Mouse (Mus musculus): ENCODE results near the gene Ehmt2.
"Not testable (repeated sequence)": the region's sequence is repeated elsewhere in the genome, so short reads cannot be mapped to it uniquely, and the experiment has no call there.

The Ehmt2 gene

GRCm38 (mm10) chr17:34953258-34953657 lies 55.0 kb downstream of the Ehmt2 start:
- no peak for DNase-seq (ENCODE audit: low read depth, low spot score)

DNA sequence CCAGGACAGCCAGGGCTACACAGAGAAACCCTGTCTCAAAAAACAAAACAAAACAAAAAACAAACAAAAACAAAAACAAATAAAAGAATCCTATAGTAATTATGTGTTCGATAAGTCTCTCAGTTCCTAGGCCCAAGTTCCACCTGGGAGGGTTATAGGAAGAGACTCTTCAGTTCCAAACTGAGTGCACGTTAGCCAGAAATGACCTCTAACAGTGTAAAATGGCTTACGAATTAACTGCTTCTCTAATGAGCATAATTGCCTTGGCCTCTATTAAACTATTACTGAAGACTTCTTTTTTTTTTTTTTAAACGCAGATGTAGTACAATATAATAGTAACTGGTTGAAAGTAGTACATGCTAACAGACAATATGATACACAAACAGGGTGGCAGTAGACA lies 55.6 kb downstream of the Ehmt2 start:
- no peak for DNase-seq (ENCODE audit: low read depth, low spot score)

DNA sequence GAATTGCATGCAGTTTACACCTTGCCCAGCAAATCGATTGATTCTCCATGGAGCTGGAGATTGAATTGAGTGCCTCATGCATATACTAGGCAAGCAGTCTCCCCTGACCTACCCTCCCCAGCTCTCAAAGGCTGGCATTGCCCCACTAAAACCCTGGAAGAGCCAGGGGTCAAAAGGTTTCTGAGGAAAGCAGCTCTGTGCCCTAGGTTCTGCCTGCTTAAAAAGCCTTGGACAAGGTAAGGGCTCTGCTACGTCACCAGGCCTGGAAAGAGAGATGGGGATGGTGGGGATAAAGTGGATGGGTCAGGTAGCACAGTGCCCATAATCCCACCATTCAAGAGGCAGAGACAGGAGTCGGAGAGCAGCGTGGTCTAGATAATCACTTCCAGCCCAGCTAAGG lies 56.6 kb downstream of the Ehmt2 start:
- no peak for DNase-seq (ENCODE audit: low read depth, low spot score)

DNA sequence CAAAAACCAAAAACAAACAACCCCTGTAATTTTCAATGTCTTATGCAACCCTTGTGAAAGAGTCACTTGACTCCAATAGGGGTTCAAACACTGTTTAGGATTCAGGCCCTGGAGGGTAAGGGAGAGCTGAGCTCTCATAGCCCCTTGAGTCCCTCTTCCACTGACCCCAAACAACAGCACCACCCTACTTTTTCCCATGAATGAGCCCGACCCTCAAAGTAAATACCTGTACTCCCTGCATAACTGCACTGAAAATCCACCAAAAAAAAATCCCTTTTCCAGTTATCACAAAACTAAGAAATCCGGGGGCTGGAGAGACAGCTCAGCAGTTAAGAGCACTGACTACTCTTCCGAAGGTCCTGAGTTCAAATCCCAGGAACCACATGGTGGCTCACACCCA lies 57.6 kb downstream of the Ehmt2 start:
- DNase-seq (ENCODE audit: low read depth, low spot score) = no peak

DNA sequence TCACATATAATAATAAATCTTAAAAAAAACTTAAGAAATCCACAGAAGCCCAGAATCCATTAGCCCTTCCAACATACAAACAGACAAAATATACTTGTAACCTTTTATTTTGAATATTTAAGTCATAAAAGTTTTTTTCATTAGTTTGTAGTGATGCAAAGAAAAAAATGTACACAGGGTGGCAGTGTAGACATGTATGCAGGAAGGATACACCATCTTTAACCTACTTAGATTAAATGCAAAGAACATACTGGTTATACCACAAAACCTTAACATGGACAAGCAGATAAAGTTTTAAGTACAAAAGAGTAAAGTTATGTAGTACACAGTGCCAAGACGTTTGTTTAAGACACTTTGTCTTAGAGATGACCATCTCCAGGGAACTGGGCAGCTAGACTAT lies 58.1 kb downstream of the Ehmt2 start:
- DNase-seq (ENCODE audit: low read depth, low spot score) = no peak

- not testable (repeated sequence) for DNase-seq (ENCODE audit: low read depth, low spot score)
Measured at GRCm38 (mm10) chr17:34957291-34957690, 59.0 kb downstream of the Ehmt2 start.

- not testable (repeated sequence) for DNase-seq (ENCODE audit: low read depth, low spot score)
Measured at GRCm38 (mm10) chr17:34957966-34958365, 59.7 kb downstream of the Ehmt2 start.

DNA sequence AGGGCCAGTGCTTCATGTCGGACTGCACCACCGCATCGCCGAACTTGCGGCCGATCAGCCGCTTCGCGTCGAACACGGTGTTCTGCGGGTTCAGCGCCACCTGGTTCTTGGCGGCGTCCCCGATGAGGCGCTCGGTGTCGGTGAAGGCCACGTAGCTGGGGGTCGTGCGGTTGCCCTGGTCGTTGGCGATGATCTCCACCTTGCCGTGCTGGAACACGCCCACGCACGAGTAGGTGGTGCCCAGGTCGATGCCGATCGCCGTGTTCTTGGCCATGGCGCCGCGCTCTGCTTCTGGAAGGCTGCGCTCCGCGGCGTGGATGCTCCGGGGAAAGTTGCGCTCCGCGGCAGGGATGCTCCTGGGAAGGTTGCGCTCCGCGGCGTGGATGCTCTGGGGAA lies 60.5 kb downstream of the Ehmt2 start:
- not testable (repeated sequence) for DNase-seq (ENCODE audit: low read depth, low spot score)

DNA sequence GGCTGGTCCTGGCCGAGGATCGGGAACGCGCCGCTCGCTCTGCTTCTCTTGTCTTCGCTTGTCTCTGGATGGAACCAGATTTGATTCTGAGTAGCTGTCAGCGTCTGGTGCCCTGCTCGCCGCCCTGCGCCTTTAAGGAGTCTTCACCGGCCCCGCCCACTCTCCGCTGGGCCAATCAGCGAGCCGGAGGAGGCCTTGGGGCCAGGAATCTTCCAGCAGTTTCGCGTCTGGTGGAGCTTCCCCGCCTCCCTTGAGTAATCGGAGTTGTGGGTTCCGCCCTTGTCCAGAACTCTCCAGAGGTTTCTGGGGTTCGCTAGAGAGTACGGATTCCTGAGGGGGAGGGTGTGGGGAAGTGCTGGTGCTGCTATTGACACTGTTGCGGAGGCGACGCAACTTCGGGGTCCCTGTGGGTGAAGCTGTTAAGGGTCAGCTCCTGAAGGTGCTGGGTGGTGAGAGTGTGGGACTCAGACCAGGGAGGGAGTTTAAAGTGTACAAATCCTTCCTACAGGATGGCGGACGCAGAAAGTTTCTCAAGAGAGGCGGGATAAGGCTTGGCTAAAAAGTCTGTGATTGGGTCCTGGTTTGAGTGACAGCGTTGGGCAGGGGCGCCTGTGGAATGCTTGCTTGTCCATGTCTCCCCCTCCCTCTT lies 61.0 kb downstream of the Ehmt2 start, which contains the start of gene Hspa1b:
Hspa1b (minus strand) TSS at position 109 of the 649 bp plus-strand sequence.
- peak; percentile 69 for DNase-seq (ENCODE audit: low read depth, low spot score)

DNA sequence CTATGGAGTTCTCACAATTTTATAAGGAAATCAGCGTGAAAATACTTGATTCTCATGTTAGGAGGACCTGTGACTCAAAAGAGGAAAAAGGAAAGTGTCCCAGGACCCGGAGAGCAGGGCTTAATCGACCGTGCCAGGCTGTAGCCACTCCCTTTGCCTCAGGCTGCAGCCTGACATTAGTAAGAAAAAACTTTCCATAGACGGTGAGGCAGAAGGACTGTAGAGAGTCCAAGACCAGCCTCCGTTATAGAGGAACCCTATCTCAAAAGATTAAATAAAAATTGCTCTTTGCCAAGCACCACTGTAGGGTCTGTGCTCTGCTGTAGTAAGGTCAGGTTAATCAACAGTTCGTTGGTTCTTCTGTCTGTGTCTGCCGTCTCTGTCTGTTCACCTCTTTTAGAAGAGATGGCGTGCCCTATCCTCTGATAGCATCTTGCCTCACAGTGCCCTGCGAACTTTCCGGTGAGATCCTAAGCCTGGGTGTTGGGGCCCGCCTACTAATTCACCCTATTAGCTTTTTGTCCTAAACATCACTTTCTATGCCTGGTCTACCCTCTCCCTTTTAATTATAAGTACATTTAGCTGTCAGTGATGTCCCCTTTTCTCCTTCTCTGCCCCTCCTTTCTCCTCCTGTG lies 61.7 kb downstream of the Ehmt2 start:
- peak; percentile 46 for DNase-seq (ENCODE audit: low read depth, low spot score)

DNA sequence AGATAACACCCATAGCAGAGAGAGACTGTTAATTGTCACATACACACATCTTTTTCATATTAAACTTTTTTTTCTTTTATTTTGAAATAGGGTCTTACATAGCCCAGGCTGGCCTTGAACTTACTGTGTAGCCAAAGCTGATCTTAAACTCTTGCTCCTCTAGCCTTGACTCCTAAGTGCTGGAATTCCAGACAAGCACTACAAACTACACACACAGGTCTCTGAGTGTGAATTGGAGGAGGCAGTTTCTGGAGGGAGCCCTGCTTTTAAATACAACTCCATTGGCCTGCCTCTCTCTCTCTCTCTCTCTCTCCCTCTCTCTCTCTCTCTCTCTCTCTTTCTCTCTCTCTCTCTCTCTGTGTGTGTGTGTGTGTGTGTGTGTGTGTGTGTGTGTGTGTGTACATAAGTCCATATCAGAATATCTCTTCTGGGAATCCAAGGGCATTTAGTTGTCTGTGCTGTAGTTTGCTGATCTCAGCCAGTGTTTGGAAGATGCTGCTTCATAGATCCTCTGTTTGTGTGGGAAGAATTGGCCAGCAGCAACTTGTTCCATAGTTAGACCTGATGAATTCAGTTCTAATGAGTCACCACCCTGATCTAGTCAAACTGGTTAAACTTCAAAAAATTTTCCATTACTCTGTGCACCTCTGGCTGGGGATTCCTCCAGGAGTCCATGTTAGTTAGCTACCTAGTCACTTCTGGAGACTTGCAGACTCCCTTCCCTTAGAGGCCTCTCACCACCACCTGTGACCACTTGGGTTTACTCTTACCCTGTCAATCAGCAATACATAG lies 62.6 kb downstream of the Ehmt2 start:
- no peak for DNase-seq (ENCODE audit: low read depth, low spot score)

GRCm38 (mm10) chr17:34962125-34962524 lies 63.9 kb downstream of the Ehmt2 start:
- DNase-seq (ENCODE audit: low read depth, low spot score) = peak; percentile 60

DNA sequence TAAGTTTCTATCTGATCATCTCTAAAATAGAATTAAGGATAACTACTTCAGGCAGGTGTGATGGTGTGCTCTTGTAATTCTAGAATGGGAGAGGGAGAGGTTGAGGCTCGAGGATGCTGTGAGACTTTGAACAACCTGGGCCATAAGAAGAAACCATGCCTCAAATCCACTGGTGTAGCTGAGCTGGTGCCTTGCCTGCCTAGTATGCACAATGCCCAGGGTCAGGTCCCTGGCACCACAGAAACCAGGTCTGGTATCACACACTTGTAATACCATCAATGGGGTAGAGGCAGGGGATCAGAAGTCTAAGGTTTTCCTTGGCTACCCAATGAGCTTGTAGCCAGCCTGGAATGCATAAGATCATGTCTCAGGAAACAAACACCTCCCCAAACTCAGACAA lies 64.6 kb downstream of the Ehmt2 start:
- no peak for DNase-seq (ENCODE audit: low read depth, low spot score)

Measured in skeletal muscle tissue, adult 2 months (tissue).